Mouse (Mus musculus): Measurements from ENCODE around the gene Abcf1. TPM values are rescaled to one million over a fixed set of nuclear protein-coding genes. Genes with fewer than 3 reads are reported as not detected.

The Abcf1 gene
- polyA plus RNA-seq, 1 experiment from 2014 or later, result 71.3 TPM

GRCm38 (mm10) chr17:35998545-35999305 is 29.2 kb upstream of the Abcf1 start:
- Histone ChIP-seq H3K4me1 (replicated peaks) (peaks cover 26% of the 10 kb centered on the region), H3K27me3 (no peaks in the 10 kb centered on the region), H3K9ac (no peak overlapping the region), H3K4me3 (no peak overlapping the region), H3K27ac (no peak overlapping the region), H3K36me3 (no peaks in the 10 kb centered on the region), H3K9me3 (replicated peaks) (no peaks in the 10 kb centered on the region), H3K4me2 (0 out of 2 replicates have a peak overlapping the region, but pooled peaks have one; percentile 10)
- no peak for ATAC-seq (replicated peaks; ENCODE audit: insufficient number of reproducible peaks, insufficient read depth, low FRiP score, low read depth)
- 63% methylated on average over 6 of the region's 6 CpGs for WGBS

- 0 out of 2 replicates have a peak overlapping the region, but pooled peaks have one; percentile 13 for H3K4me2 ChIP-seq
- no peaks in the 10 kb centered on the region for H3K27me3 ChIP-seq
- 62% methylated on average over 12 of the region's 12 CpGs for WGBS
- peaks cover 26% of the 10 kb centered on the region for H3K4me1 ChIP-seq (replicated peaks)
- ATAC-seq (replicated peaks; ENCODE audit: insufficient number of reproducible peaks, insufficient read depth, low FRiP score, low read depth), result no peak
- no peak overlapping the region for H3K4me3 ChIP-seq
- H3K36me3 ChIP-seq, result no peaks in the 10 kb centered on the region
- no peak overlapping the region for H3K27ac ChIP-seq
- no peaks in the 10 kb centered on the region for H3K9me3 ChIP-seq (replicated peaks)
- H3K9ac ChIP-seq, result no peak overlapping the region
Observed at GRCm38 (mm10) chr17:35997713-35998510, 28.4 kb upstream of the Abcf1 start.

GRCm38 (mm10) chr17:35996949-35997348 is 27.4 kb upstream of the Abcf1 start:
- Histone ChIP-seq H3K4me2 (no peak overlapping the region), H3K36me3 (no peaks in the 10 kb centered on the region), H3K27me3 (no peaks in the 10 kb centered on the region), H3K9ac (no peak overlapping the region), H3K9me3 (replicated peaks) (no peaks in the 10 kb centered on the region), H3K4me1 (replicated peaks) (peaks cover 26% of the 10 kb centered on the region), H3K4me3 (no peak overlapping the region), H3K27ac (no peak overlapping the region)
- WGBS, result 3% methylated on average over 11 of the region's 11 CpGs
- peak; percentile 44 for ATAC-seq (replicated peaks; ENCODE audit: insufficient number of reproducible peaks, insufficient read depth, low FRiP score, low read depth)

- Histone ChIP-seq H3K4me3 (peak overlapping the region; percentile 73), H3K36me3 (no peaks in the 10 kb centered on the region), H3K4me2 (peak overlapping the region; percentile 80), H3K27ac (peak overlapping the region; percentile 81; the same call in 1 of the 2 replicates), H3K27me3 (no peaks in the 10 kb centered on the region), H3K9me3 (replicated peaks) (no peaks in the 10 kb centered on the region), H3K9ac (peak overlapping the region; percentile 60), H3K4me1 (replicated peaks) (peaks cover 29% of the 10 kb centered on the region)
- ATAC-seq (replicated peaks; ENCODE audit: insufficient number of reproducible peaks, insufficient read depth, low FRiP score, low read depth), result no peak
- WGBS, result 2% methylated on average over 14 of the region's 14 CpGs
Observed at GRCm38 (mm10) chr17:35994879-35995240, 25.3 kb upstream of the Abcf1 start.

- Histone ChIP-seq H3K27me3 (no peaks in the 10 kb centered on the region), H3K4me3 (peak overlapping the region; percentile 73), H3K4me1 (replicated peaks) (peaks cover 27% of the 10 kb centered on the region), H3K36me3 (no peaks in the 10 kb centered on the region), H3K4me2 (peak overlapping the region; percentile 80), H3K9me3 (replicated peaks) (no peaks in the 10 kb centered on the region), H3K9ac (peak overlapping the region; percentile 60), H3K27ac (peak overlapping the region; percentile 81)
- WGBS, result 3% methylated on average over 31 of the region's 31 CpGs
- ATAC-seq (replicated peaks; ENCODE audit: insufficient number of reproducible peaks, insufficient read depth, low FRiP score, low read depth), result peak; percentile 72; the same call in 1 of the 2 replicates
Observed at GRCm38 (mm10) chr17:35994175-35994878, 24.8 kb upstream of the Abcf1 start.

GRCm38 (mm10) chr17:35993675-35994074 is 24.1 kb upstream of the Abcf1 start:
- Histone ChIP-seq H3K36me3 (peaks cover 5% of the 10 kb centered on the region; the same call in 1 of the 2 replicates), H3K4me2 (peak overlapping the region; percentile 80), H3K27ac (no peak overlapping the region), H3K27me3 (no peaks in the 10 kb centered on the region), H3K9ac (no peak overlapping the region), H3K9me3 (replicated peaks) (no peaks in the 10 kb centered on the region), H3K4me1 (replicated peaks) (peaks cover 27% of the 10 kb centered on the region), H3K4me3 (peak overlapping the region; percentile 73)
- 4% methylated on average over 17 of the region's 17 CpGs for WGBS
- ATAC-seq (replicated peaks; ENCODE audit: insufficient number of reproducible peaks, insufficient read depth, low FRiP score, low read depth), result peak; percentile 73

GRCm38 (mm10) chr17:35991781-35992180 is 22.2 kb upstream of the Abcf1 start:
- Histone ChIP-seq H3K9me3 (replicated peaks) (no peaks in the 10 kb centered on the region), H3K4me2 (no peak overlapping the region)
- 36% methylated on average over 10 of the region's 10 CpGs for WGBS

GRCm38 (mm10) chr17:35981776-35982175 is 12.2 kb upstream of the Abcf1 start:
- ATAC-seq (replicated peaks; ENCODE audit: insufficient number of reproducible peaks, insufficient read depth, low FRiP score, low read depth), result no peak
- no peak overlapping the region for H3K4me2 ChIP-seq
- no peak overlapping the region for H3K4me3 ChIP-seq
- H3K27me3 ChIP-seq, result no peaks in the 10 kb centered on the region
- H3K27ac ChIP-seq, result no peak overlapping the region
- H3K9ac ChIP-seq, result no peak overlapping the region
- WGBS, result 91% methylated on average over 9 of the region's 9 CpGs
- peaks cover 19% of the 10 kb centered on the region for H3K4me1 ChIP-seq (replicated peaks)
- H3K9me3 ChIP-seq (replicated peaks), result no peaks in the 10 kb centered on the region
- H3K36me3 ChIP-seq, result peaks cover 28% of the 10 kb centered on the region

More at GRCm38 (mm10) chr17:35991781-35992180, 22.2 kb upstream of the Abcf1 start:
- Histone ChIP-seq H3K27me3 (no peaks in the 10 kb centered on the region), H3K9ac (no peak overlapping the region), H3K4me1 (replicated peaks) (peaks cover 19% of the 10 kb centered on the region), H3K27ac (no peak overlapping the region), H3K36me3 (peaks cover 23% of the 10 kb centered on the region), H3K4me3 (no peak overlapping the region)
- no peak for ATAC-seq (replicated peaks; ENCODE audit: insufficient number of reproducible peaks, insufficient read depth, low FRiP score, low read depth)

- Histone ChIP-seq H3K9me3 (replicated peaks) (no peaks in the 10 kb centered on the region), H3K27ac (peak overlapping the region; percentile 97), H3K4me1 (replicated peaks) (peaks cover 19% of the 10 kb centered on the region), H3K36me3 (peaks cover 26% of the 10 kb centered on the region), H3K4me3 (peak overlapping the region; percentile 92), H3K9ac (peak overlapping the region; percentile 80), H3K27me3 (no peaks in the 10 kb centered on the region), H3K4me2 (peak overlapping the region; percentile 91)
- peak; percentile 31 for ATAC-seq (replicated peaks; ENCODE audit: insufficient number of reproducible peaks, insufficient read depth, low FRiP score, low read depth)
- WGBS, result under 1% methylated on average over 28 of the region's 29 CpGs
Observed at GRCm38 (mm10) chr17:35980363-35980754, 10.8 kb upstream of the Abcf1 start.

- WGBS, result under 1% methylated on average over 81 of the region's 109 CpGs
- Histone ChIP-seq H3K36me3 (peaks cover 29% of the 10 kb centered on the region), H3K9ac (peak within 1 kb of the TSS; percentile 80), H3K4me2 (peak within 1 kb of the TSS; percentile 91), H3K4me1 (replicated peaks) (peaks cover 19% of the 10 kb centered on the region), H3K27me3 (no peaks in the 10 kb centered on the region), H3K27ac (peak within 1 kb of the TSS; percentile 97), H3K4me3 (peak within 1 kb of the TSS; percentile 92), H3K9me3 (replicated peaks) (no peaks in the 10 kb centered on the region)
- ATAC-seq (replicated peaks; ENCODE audit: insufficient number of reproducible peaks, insufficient read depth, low FRiP score, low read depth), result peak; percentile 88
Observed at GRCm38 (mm10) chr17:35979401-35980362, 10.1 kb upstream of the Abcf1 start, which contains the start of the genes Gnl1 and Prr3. Gene Gnl1 (plus strand): TSS chr17:35979851. Gene Prr3 (minus strand): TSS chr17:35980236.
